Mouse (Mus musculus): ENCODE results near the gene Islr2.

Gene Islr2

DNA sequence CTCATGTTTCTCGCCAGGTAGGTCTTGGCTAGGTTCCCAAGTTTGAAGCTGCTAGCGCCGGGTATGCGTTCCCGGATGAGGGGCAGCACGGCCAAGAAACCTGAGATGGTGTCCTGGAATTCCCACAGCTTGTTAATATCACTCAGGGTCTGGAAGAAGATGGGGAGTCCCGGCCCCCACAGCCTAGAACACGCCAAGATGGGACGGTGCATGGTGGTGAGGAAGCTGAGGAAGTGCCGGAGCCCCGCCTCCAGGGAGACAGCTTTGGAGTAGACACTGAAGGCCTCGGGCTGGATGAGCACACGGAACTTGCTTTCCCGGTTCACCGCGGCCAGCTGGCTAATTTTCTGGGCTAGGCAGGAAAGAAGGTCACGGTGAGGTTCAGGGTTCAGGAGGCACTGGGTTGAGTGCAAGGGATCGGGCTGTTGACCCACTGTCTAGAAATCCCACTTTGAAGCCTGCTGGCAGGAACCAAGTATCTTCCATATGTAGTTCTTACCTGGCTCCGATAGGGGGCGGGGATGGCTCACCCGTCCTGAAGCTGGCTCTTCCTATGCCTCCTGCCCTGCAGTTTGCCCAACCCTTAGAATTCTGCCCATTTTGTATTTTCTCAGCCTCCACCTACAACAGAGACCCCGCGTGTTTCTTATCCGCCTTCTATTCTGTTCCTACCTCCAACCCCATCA, 16.2 kb upstream of the Islr2 start:
- no peak for DNase-seq (ENCODE audit: low read depth, low spot score)

- DNase-seq (ENCODE audit: low read depth, low spot score), result no peak
These were observed 14.4 kb upstream of the Islr2 start for GRCm38 (mm10) chr9:58218539-58218938.

GRCm38 (mm10) chr9:58216402-58216801, 12.3 kb upstream of the Islr2 start:
- no peak for DNase-seq (ENCODE audit: low read depth, low spot score)

DNA sequence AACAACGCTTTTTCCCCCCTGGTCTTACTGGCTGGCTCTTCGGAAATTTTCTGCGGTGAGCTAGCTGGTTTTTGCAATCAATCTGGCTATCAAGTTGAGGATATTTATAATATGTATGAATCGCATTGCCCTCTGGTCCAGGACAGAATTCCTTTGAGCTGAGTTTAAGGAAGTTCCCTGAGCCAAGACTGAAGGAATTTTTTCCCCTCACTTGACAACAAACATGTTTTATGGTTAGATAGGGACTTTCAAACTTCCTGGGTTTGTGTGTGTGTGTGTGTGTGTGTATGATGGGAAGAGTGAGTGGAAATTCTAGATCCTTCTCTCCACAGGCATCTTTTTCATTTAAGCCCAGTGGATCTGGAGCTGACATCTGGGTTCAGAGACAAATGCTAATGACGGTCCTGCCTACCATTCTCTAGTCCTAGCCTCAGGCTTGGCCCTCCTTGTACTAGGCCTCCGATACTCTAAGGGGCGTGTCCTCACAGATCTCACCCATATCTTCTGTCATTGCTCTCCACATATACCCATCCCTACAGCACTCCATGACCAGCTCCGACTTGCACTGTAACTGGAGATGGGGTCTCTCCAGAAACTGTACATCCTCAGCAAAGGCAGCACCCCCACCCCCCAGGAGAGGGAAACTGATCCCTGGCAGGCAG, 10.5 kb upstream of the Islr2 start:
- DNase-seq (ENCODE audit: low read depth, low spot score), result no peak

- DNase-seq (ENCODE audit: low read depth, low spot score), result no peak
These were observed 9.7 kb upstream of the Islr2 start for GRCm38 (mm10) chr9:58213865-58214264.

DNA sequence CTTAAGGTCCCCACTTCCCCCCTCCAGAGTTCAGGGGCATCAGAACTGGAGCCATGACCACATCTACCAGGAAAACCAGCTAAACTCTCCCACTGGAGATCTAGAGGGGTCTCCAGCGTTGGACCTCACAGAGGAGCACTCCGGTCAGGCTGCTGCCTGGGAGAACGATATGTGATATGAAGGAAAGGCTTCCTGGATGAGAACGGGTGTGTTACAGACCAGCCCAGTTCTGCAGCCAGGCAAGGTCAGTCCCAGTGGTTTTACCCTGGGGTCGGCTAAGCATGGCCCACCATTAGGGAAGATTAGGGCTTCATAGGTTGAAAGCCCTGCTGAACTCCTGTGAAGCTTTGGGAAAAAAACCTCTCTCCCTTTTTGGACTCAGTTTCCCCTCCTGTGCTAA, 9.3 kb upstream of the Islr2 start:
- DNase-seq (ENCODE audit: low read depth, low spot score), result no peak

- no peak for DNase-seq (ENCODE audit: low read depth, low spot score)
These were observed 6.1 kb upstream of the Islr2 start for GRCm38 (mm10) chr9:58210304-58210627.

- no peak for DNase-seq (ENCODE audit: low read depth, low spot score)
These were observed 5.6 kb upstream of the Islr2 start for GRCm38 (mm10) chr9:58209462-58210303.

- DNase-seq (ENCODE audit: low read depth, low spot score), result no peak
These were observed 1.9 kb upstream of the Islr2 start for GRCm38 (mm10) chr9:58206013-58206412.

- peak; percentile 91 for DNase-seq (ENCODE audit: low read depth, low spot score)
These were observed 405 bp upstream of the Islr2 start for GRCm38 (mm10) chr9:58204448-58205000.

- no peak for DNase-seq (ENCODE audit: low read depth, low spot score)
These were observed 1.3 kb downstream of the Islr2 start for GRCm38 (mm10) chr9:58202676-58203453.

DNA sequence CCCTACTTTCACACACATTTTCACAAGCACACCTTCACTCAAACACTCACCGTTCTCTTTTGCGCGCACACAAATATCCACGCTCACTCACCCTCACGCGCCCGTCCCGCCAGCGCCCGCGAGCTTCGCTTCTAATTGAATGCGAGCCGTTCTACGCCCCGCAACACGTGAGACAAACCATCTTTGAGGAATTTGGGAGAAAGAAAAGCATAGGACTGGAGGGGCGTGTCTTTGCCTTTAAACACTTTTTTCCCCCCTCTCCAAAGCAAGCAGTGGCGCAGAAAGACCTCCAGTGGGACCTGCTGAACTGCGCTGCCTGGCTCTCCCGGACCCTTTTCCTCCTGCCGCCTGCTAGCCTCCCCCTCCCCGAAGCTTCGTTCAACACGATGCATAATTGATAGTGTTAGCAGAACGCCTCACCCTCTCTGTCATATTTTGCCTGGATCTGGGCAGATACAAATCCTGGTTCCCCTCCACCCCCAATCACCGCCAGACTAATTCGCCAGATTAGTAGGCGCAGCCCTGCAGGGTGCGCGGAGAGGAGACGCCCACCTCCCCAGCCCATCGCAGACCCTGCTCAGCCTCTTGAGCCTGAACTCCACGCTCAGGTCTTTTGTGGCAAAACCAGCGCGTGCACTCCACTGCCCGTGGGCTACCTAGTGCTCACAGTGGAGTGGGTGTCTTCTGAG, 2.1 kb downstream of the Islr2 start:
- DNase-seq (ENCODE audit: low read depth, low spot score), result no peak

- DNase-seq (ENCODE audit: low read depth, low spot score), result no peak
These were observed 2.9 kb downstream of the Islr2 start for GRCm38 (mm10) chr9:58201091-58201842.

DNA sequence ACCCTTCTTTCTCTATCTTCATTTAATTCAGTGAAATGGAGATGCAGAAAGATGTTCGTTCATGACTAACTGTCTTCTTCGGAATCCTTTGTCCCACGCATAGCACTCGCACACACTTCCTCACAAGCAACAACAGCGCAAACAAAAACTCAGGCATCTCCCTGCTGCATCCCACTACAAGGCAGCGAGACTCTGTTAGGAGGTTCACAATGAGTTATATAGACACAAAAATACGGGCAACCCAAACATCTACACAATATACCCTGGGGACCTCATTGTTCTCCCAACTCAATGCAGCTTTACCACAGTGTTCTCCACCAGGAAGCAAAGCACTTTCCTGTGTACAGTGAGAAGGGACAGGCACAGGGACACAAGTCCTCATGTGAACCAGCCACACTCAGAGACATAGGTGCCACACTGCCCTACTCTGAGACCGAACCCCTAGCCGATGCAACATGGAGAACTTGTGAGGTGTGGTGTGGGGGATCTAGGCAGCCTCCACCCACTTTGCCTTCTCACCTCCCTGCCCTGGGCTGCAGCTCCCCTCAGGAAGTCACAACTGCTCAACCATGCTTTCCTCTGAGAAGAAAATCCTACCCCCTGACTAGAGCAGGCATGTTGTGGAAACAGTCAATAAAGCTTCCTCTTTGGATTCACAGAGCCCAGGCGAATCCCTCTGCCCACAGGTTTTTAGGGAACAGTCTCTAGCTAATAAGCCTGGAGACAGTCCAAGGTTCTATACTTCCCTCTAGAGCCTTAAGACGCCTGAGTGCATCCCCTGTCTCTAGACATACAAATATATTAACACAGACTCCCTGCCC, 3.6 kb downstream of the Islr2 start:
- no peak for DNase-seq (ENCODE audit: low read depth, low spot score)

DNA sequence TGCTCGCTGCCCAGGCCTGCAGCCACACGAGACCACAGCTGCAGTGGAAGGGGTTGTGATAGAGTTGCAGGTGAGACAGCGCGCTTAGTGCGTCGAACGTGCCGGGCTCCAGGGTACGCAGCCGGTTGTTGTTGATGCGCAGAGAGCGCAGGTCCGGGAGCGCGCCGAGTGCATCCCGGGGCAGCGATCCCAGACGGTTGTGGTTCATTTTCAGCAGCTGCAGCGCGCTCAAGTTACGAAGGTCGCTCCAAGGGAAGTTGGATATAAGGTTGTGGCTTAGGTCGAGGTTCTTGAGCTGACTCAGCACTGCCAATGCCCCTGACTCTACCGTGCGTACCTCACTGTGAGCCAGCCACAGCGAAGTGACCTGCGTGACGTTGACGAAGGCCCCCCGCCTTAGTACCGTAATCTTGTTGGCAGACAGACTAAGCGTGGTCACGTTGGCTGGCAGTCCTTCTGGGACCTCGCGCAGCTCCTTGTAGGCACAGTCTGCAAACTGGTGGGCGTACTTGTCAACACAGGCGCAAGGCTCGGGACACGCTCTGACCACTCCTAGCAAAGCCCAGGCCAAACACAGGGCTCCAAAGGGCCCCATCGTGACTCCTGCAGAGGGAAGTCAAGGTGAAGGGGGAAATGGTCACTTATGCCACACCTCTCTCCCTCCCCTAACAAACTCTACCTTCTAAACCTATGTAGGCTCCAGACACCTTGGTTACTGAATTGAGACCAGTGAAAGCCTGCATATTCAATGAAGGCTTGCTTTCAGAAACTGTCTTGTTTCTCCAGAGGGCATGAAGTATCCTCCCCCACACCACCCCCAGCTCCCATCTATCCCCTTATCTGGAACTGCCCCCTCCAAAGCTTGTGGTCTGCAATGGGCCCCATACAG, 4.5 kb downstream of the Islr2 start:
- no peak for DNase-seq (ENCODE audit: low read depth, low spot score)

- no peak for DNase-seq (ENCODE audit: low read depth, low spot score)
These were observed 5.2 kb downstream of the Islr2 start for GRCm38 (mm10) chr9:58198801-58199371.

DNA sequence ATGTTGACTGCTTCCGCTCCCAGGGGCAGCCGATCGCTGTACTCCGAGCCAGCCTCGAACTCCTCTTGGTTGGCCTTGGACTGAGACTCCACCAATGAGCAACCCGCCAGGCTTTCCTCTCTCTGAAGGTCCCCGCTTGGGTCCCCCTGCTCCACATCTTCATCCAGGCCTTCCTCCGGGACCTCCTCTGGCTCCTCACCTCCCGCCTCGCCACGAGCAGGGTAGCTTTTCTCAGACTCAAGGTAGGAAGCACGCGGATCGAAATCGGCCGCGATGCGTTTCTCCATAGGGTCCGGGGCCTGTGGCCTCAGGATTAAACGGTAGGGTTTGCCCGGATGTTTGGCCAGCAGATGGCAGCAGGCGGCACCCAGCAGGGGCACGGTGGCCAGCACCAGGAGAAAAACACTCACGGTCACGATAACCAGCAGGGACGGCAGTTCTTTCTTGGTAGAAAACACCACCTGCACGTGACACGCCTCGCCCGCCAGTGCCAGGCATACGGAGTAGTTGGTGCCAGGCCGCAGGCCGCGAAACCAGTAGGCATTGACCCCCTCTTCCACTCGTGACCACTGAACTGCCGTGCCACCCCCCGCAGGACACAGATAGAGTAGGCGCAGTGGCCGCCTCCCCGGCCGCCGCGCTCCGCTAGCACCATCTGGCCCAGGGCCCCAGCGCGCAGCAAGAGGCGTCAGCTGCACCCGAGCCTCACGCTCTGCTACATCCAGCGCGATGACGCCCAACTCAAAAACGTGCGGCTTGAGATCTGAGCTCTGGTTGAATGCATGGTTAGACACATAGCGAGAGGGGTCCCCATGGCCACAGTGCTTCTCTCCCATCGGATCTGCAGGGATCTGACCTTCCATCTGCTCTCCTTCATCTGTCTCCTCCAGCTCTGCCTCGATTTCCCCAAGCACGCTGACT, 6.1 kb downstream of the Islr2 start:
- no peak for DNase-seq (ENCODE audit: low read depth, low spot score)
